Mouse (Mus musculus): ENCODE measurements at regions not wholly inside any gene's neighbourhood (a gene's known extent, or its start where the extent isn't known, plus 50 kb on each side); places are given as distances from the start of the nearest gene placed in this dataset.

- no peak for DNase-seq (ENCODE audit: low spot score in 2 of 2)
Measured at GRCm38 (mm10) chr7:92984701-92985682, 94.7 kb upstream of the Fam181b start.

GRCm38 (mm10) chr7:92985683-92986070, 94.0 kb upstream of the Fam181b start:
- DNase-seq (ENCODE audit: low spot score in 2 of 2): no peak

DNA sequence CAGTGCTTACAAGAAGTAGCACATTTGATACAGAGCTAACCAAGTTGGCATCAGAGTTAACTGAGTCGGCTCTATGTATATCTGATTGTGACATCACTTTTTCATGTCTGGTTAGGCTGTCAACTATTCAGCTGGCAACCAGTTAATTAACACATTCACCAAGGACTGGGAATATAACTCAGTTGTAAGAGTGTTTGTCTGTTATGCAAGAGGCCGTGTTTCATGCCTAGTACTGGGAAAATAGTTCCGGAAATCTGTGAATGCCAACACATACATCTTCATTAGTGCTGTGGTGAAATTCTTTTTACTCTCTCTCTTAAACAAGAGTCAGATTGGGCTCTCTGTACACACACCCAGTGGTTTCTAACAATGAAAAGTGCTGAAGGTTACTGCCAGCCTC, 80.8 kb upstream of the Fam181b start:
- no peak for DNase-seq (ENCODE audit: low spot score in 2 of 2)

DNA sequence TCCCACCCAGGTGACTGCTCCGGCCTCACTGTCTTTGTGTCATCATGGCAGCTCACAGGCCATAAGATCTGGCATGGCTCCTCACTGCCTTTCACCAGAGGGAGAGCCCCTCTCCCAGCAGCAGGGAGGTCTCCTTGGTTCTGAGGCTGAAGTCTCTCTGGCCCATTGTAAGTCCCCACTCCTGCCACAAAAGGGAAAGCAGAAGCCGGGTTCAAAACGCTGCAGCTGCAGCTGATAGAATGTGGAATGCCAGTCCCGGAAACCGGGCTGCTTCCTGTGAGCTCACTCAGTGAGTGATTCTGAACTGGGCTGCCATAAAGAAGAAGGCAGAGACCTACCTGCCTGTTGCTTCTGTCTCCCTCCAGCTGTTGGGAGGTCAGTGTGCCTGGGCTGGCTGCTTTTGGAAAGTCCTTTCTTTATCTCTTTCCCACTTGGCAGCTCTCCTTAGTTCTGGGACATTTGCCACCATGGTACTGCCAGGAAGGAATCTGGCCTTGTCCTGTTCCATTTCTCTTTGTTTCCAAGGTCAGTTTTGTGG, 72.9 kb upstream of the Fam181b start:
- DNase-seq (ENCODE audit: low spot score in 2 of 2): peak in 1 of 2 experiments; percentile 18

- DNase-seq (ENCODE audit: low spot score in 2 of 2): no peak
Measured at GRCm38 (mm10) chr7:93007721-93008120, 71.9 kb upstream of the Fam181b start.

GRCm38 (mm10) chr7:93019390-93019789, 60.3 kb upstream of the Fam181b start:
- DNase-seq (ENCODE audit: low spot score in 2 of 2): no peak

DNA sequence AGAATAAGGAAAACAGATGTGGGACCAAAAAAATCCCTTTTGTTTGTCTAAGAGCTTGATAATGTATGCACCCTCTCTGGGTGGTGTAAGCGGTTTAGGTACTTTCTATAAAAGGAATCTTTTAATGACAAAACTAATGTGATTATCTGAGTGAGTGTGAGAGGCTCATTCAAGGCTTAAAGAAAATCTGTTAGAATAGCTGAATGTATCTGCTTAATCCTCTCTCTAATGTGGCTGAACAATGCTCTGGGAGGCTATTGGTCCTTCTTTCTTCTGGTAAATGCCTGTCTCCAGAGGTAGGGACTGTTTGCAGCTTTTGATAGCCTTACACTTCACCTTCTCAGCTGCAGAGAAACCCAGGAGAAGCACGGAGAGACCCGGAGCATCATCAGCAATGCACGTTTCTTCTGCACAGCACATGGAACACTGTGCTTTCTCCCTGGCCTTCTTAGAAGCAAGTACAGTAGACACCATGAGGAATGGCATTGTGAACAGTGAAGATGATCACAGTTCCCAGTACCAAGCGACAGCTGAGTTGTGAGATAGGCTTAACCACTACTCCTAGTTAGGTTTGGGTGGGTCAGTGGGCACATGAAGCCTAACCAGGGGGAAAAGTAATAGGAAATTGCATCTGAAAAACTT, 56.1 kb upstream of the Fam181b start:
- no peak for DNase-seq (ENCODE audit: low spot score in 2 of 2)

- DNase-seq (ENCODE audit: low spot score in 2 of 2): no peak
Measured at GRCm38 (mm10) chr7:93026231-93026630, 53.4 kb upstream of the Fam181b start.

Measured in gastrocnemius, postnatal 4 days (tissue).